Mouse (Mus musculus) CD4-positive helper T cell, adult 2 months (primary cell): ENCODE measurements at regions not wholly inside any gene's neighbourhood (a gene's known extent, or its start where the extent isn't known, plus 50 kb on each side); places are given as distances from the start of the nearest gene placed in this dataset.

Experiments
- DNase-seq: peaks from one replicate; pipeline ENCODE4 v3.0.0-alpha.2; 2012; ENCODE audit warnings: low read depth, missing footprints, low spot score

DNA sequence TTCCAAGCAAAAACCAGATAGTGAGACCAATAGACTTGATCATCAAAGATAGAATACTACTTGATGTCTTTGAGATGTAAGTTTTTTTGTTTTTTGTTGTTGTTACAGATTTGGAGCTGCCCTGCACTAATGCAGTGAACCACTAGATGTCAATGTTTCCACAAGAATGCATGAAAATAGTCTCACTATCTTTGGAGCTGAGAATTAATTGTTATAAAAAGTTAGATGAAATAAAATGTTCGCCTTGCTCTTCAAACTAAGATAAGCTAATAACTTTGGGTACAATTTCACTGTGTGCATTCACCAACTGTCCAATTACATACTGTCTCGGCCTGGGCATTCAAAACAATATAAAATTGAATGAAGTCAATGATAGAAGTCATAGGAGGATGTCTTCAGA is 223.2 kb upstream of the Agtr1b start:
- peak; percentile 10 for DNase-seq

DNA sequence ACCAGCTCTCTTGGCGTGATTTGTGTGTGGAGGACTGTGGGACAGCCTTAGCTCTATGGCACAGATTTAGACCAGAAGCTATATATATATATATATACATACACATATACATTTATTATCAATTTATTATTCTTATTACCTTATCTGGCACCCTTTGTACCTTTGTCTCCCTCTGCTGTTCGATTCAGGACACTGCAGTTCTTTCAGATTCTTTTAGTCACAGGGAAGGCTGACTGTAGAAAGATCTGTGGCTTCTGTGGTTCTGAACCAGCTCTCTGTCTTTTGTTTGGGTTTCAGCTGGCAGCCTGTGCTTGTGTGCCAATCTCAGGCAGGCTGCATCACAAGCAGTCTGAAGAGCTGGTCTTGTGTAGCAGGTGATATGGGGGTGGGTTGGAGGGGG is 184.6 kb upstream of the Agtr1b start:
- DNase-seq, result no peak

DNA sequence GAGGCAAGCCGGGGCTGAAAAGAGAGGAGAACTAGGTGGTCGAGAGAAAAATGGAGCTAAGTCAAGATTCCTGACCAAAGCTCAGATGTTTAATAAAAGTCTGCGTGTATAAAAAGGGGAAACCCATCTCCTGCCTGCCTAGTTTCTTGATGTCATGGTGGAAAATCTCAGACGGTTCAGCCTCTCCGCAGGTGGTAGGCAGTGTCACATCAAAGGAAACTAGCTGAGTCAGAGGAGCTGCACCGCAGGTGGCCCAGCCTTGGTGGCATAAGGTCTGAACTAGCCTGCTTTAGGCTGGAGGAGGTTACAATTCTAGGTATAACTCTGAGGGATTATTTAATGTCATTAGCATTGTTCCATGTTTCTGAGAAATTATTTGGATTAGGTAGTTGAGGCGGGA is 177.0 kb upstream of the Agtr1b start:
- no peak for DNase-seq

DNA sequence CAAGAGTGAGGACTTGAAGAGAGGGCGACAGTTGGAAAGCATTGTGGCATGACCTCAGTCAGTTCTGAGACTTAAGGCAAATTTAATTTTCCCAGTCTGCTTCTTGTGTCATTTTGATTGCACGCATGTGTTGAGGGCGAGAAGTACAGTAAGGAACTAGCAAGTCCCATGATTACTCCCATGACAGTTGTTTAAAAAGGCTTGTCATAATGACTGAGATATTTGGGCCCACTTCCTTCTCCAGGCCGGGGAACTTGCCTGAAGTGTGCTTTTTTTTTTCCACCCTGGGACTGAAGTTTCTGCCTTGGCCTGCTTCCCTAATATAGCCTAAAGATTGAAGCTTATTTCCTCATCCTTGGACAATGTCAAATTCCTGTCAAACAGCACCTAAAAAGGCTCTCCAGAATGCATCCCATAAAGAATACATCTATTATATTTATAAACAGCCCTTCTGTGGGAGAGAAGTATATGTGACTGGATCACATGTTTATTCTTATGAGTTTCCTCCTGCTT is 171.6 kb upstream of the Agtr1b start:
- no peak for DNase-seq

DNA sequence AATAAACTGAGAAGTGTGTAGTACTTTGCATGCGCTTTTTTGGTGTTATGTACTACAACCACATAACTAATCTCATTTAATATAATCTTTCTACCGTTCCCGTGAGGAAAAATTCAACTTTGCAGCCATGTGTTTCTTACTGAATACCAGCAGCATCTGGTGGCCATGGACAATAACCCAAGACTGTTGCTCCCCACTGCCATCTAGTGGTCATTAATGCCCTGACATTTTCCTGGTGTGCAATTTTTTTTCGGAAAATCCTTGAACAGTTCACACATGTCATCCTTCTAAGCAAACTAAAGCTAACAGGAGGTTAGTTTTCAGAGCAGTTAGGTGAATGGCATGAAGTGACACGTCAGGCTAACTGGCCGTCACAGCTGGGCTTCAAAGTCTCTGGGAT is 153.8 kb upstream of the Agtr1b start:
- no peak for DNase-seq

DNA sequence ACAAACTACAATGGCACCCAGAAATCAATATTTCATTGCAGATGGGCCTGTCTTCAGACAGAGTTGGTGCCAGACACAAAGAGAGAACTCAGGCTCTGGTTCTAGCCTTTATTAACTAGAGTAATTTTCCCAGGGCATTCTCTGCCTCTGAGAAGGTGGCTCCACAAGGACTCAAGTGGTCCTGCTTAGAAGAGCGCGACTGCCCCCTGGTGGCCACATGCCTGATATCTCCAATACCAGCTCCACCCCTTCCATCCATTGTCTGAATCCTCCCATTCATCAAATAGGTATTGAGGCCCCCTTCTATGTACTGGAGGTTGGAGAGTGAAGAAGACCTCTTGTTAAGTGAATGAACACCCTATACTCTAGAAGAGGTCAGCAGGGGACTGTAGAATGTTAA is 142.2 kb upstream of the Agtr1b start:
- DNase-seq, result peak; percentile 48

DNA sequence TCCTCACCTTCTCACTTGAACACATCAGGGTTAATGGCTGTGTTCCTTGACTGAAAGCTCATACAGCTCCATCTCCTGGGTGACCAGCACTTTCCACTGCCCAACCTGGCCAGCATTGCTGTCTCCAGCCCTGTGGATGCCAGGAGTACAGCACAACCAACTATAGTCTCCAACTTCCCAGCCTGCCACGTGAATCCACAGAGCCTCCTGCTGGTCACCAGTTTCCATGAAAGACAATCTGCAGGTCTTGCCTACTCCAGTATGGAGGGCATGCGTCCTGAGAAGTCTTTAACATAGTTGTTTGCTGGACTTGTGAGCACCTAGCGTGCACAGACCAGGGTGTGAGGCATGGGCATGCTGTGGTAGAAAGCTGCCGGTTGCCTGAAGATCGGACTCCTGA is 138.6 kb upstream of the Agtr1b start:
- no peak for DNase-seq
